Mouse (Mus musculus) CH12.LX (cell line): Measurements from ENCODE around the gene Vapb. TPM values are rescaled to one million over a fixed set of nuclear protein-coding genes. Genes with fewer than 3 reads are reported as not detected.

Experiments
- DNase-seq: peaks from one replicate; pipeline ENCODE4 v3.0.0-alpha.2; 2013; ENCODE audit errors: extremely low read depth
- H3K27ac ChIP-seq: 2 replicates; pipeline ENCODE4 v1.5.1; 2012; ENCODE audit warnings: low read depth, mild to moderate bottlenecking, control low read depth, moderate library complexity; ENCODE audit not compliant: insufficient read depth
- H3K27me3 ChIP-seq: replicated peaks from 2 replicates; pipeline ENCODE3; 2012; ENCODE audit warnings: inconsistent platforms
- H3K36me3 ChIP-seq, 2 experiments: replicated peaks in 1 of 2; 2 replicates each; pipeline versions ENCODE3 to v1.6.1; 2012; ENCODE audit warnings: inconsistent platforms in 1 of 2, low read length in 1 of 2, mild to moderate bottlenecking in 1 of 2, mixed read lengths in 1 of 2, moderate library complexity in 1 of 2; ENCODE audit not compliant: control insufficient read depth in 1 of 2, insufficient read depth in 1 of 2
- H3K4me1 ChIP-seq, 2 experiments: 2 replicates each; pipeline ENCODE4 v1.6.1; 2012; ENCODE audit warnings: inconsistent platforms in 1 of 2, moderate library complexity in 1 of 2; ENCODE audit not compliant: insufficient read depth in 2 of 2, control insufficient read depth in 1 of 2
- H3K4me2 ChIP-seq: 2 replicates; pipeline ENCODE4 v1.6.1; 2012; ENCODE audit warnings: low read depth, mild to moderate bottlenecking, control low read depth; ENCODE audit not compliant: poor library complexity, insufficient read depth, severe bottlenecking
- H3K4me3 ChIP-seq, 3 experiments: fragments of 150-350 bp in 1 of 3; sonication (generic) in 1 of 3; replicated peaks in 1 of 3; 2 replicates each; pipeline versions ENCODE3 to v1.5.1; 2011 to 2012; ENCODE audit warnings: low read depth in 2 of 3, low read length in 2 of 3, mild to moderate bottlenecking in 2 of 3, moderate library complexity in 2 of 3, control low read depth in 1 of 3, improper control_type of control experiment in 1 of 3, inconsistent platforms in 1 of 3, mixed read lengths in 1 of 3; ENCODE audit not compliant: poor library complexity in 1 of 3
- H3K79me2 ChIP-seq: replicated peaks from 2 replicates; pipeline ENCODE4 v1.6.1; 2012; ENCODE audit warnings: mild to moderate bottlenecking, moderate library complexity; ENCODE audit not compliant: control insufficient read depth, poor library complexity, insufficient read depth, severe bottlenecking; ENCODE audit errors: extremely low read depth
- H3K9ac ChIP-seq: 2 replicates; pipeline ENCODE4 v1.6.1; 2012; ENCODE audit warnings: low read depth, mild to moderate bottlenecking, control low read depth, moderate library complexity; ENCODE audit not compliant: insufficient read depth
- H3K9me3 ChIP-seq: replicated peaks from 2 replicates; pipeline ENCODE3; 2012; ENCODE audit warnings: low read length, inconsistent platforms, mixed read lengths
- CTCF ChIP-seq, 2 experiments: IDR thresholded peaks in 1 of 2; conservative IDR thresholded peaks in 1 of 2; 2 replicates each; pipeline ENCODE4 v1.5.1; 2011 to 2012; ENCODE audit warnings: low read depth in 2 of 2, low read length in 2 of 2, improper control_type of control experiment in 1 of 2, inconsistent platforms in 1 of 2, mild to moderate bottlenecking in 1 of 2, moderate library complexity in 1 of 2
- MAX ChIP-seq: IDR thresholded peaks from 2 replicates; pipeline ENCODE4 v1.6.1; 2011; ENCODE audit warnings: low read length, improper control_type of control experiment
- MAZ ChIP-seq: IDR thresholded peaks from 2 replicates; pipeline ENCODE4 v1.6.1; 2012; ENCODE audit warnings: low read depth, mild to moderate bottlenecking, inconsistent platforms, low read length, improper control_type of control experiment, moderate library complexity
- MEF2A ChIP-seq: IDR thresholded peaks from 2 replicates; pipeline ENCODE4 v1.6.1; 2014; ENCODE audit warnings: low read depth, mild to moderate bottlenecking, inconsistent platforms, low read length, improper control_type of control experiment, borderline replicate concordance
- MYC ChIP-seq: IDR thresholded peaks from 2 replicates; pipeline ENCODE4 v1.6.1; 2011; ENCODE audit warnings: low read depth, mild to moderate bottlenecking, improper control_type of control experiment, low read length
- NELFE ChIP-seq: IDR thresholded peaks from 2 replicates; pipeline ENCODE4 v1.6.1; 2011; ENCODE audit warnings: low read depth, low read length, improper control_type of control experiment
- POLR2A ChIP-seq: IDR thresholded peaks from 2 replicates; pipeline ENCODE4 v1.6.1; 2011; ENCODE audit warnings: low read depth, mild to moderate bottlenecking, improper control_type of control experiment, low read length
- RCOR1 ChIP-seq: conservative IDR thresholded peaks from 2 replicates; pipeline ENCODE4 v1.6.1; 2012; ENCODE audit warnings: low read depth, mild to moderate bottlenecking, inconsistent platforms, low read length, improper control_type of control experiment
- SIN3A ChIP-seq: IDR thresholded peaks from 2 replicates; pipeline ENCODE4 v1.6.1; 2012; ENCODE audit warnings: low read length, improper control_type of control experiment, inconsistent platforms
- TBP ChIP-seq: conservative IDR thresholded peaks from 2 replicates; pipeline ENCODE4 v1.6.1; 2011; ENCODE audit warnings: low read depth, low read length, improper control_type of control experiment
- ZKSCAN1 ChIP-seq: IDR thresholded peaks from 2 replicates; pipeline ENCODE4 v1.6.1; 2012; ENCODE audit warnings: low read depth, inconsistent platforms, low read length, improper control_type of control experiment, borderline replicate concordance
- dilution Hi-C: fragments of 300-500 bp; cut with MboI; formaldehyde crosslinking; loops from 2 replicates; pipeline ENCODE4 v1.14.3; 2020; ENCODE audit warnings: low sequenced_read_pairs; ENCODE audit not compliant: extremely low pct_unique_long_range_greater_than_20kb, extremely low pct_ligation_motif_present
- in situ Hi-C: fragments of 300-500 bp; cut with MboI; formaldehyde crosslinking; loops from 3 replicates; pipeline ENCODE4 v1.14.3; 2019; ENCODE audit warnings: low sequenced_read_pairs, low pct_ligation_motif_present, low pct_unique_long_range_greater_than_20kb, mixed read lengths
- polyA plus RNA-seq: library from polyadenylated mRNA; unstranded; fragments of >175 nt; gene quantifications from 2 replicates; pipeline ENCODE4 v1.2.1, GENCODE M21; 2012; ENCODE audit warnings: low read depth; ENCODE audit not compliant: insufficient read length
- total RNA-seq, 2 experiments: library from RNA; depleted of rRNA; stranded (reverse); fragments of 300-350 nt in 1 of 2; fragments of >200 nt in 1 of 2; gene quantifications; 2 replicates each; pipeline ENCODE4 v1.2.3; 2012 to 2014

The Vapb gene
- total and polyA plus RNA-seq, 3 experiments, result 20.9 to 46.4 (median 44.7) TPM

GRCm38 (mm10) chr2:173794531-173795510, 57.5 kb downstream of the Vapb start:
- TF ChIP-seq MYC, result no peak
- dilution Hi-C loops, result no loop called here

GRCm38 (mm10) chr2:173795801-173796673, 58.7 kb downstream of the Vapb start:
- peaks cover 12% of the 10 kb centered on the region for H3K27me3 ChIP-seq
- no peaks in the 10 kb centered on the region for H3K79me2 ChIP-seq
- DNase-seq, result no peak
- no peak overlapping the region for H3K9ac ChIP-seq
- in situ Hi-C loops, result no loop called here
- no peak overlapping the region for H3K4me2 ChIP-seq
- no peaks in the 10 kb centered on the region for H3K36me3 ChIP-seq
- no peak overlapping the region for H3K27ac ChIP-seq
- H3K9me3 ChIP-seq, result no peaks in the 10 kb centered on the region
- no peaks in the 10 kb centered on the region for H3K4me1 ChIP-seq
- dilution Hi-C loops, result no loop called here
- H3K4me3 ChIP-seq, result no peak overlapping the region
- TF ChIP-seq CTCF (conservative IDR thresholded peaks at IDR 0.05 in 1 of 2, IDR thresholded peaks at IDR 0.05 in 1 of 2; ENCODE audit: low read depth in 2 of 2, low read length in 2 of 2), result no peak
- no peak for TF ChIP-seq ZKSCAN1
- no peak for TF ChIP-seq MAZ
- no peak for TF ChIP-seq POLR2A
- no peak for TF ChIP-seq TBP
- TF ChIP-seq SIN3A, result no peak
- TF ChIP-seq MAX, result no peak
- no peak for TF ChIP-seq MEF2A
- TF ChIP-seq NELFE, result no peak
- TF ChIP-seq RCOR1, result no peak
- TF ChIP-seq, all 38 proteins: peak for 0

More at GRCm38 (mm10) chr2:173794531-173795510, 57.5 kb downstream of the Vapb start:
- H3K4me3 ChIP-seq, result no peak overlapping the region
- H3K4me2 ChIP-seq, result no peak overlapping the region
- DNase-seq, result no peak
- no peak overlapping the region for H3K27ac ChIP-seq
- no peak overlapping the region for H3K9ac ChIP-seq
- no peaks in the 10 kb centered on the region for H3K79me2 ChIP-seq
- no peaks in the 10 kb centered on the region for H3K36me3 ChIP-seq
- H3K27me3 ChIP-seq, result peaks cover 8% of the 10 kb centered on the region
- in situ Hi-C loops, result no loop called here
- H3K4me1 ChIP-seq, result no peaks in the 10 kb centered on the region
- H3K9me3 ChIP-seq, result no peaks in the 10 kb centered on the region
